Mouse (Mus musculus) testis, adult 2 months (tissue): ENCODE results near the gene Fxyd4.

ENCODE experiments used
- CTCF ChIP-seq: fragments of 200-500 bp; IDR thresholded peaks from 2 replicates; pipeline ENCODE4 v1.5.1; 2012; ENCODE audit warnings: low read depth, mild to moderate bottlenecking, inconsistent platforms, low read length, moderate library complexity; ENCODE audit not compliant: control insufficient read depth, insufficient read depth, insufficient replicate concordance
- POLR2A ChIP-seq: fragments of 200-500 bp; IDR thresholded peaks from 2 replicates; pipeline ENCODE4 v1.6.1; 2012; ENCODE audit warnings: low read depth, mild to moderate bottlenecking, inconsistent platforms, low read length, moderate library complexity; ENCODE audit not compliant: control insufficient read depth

DNA sequence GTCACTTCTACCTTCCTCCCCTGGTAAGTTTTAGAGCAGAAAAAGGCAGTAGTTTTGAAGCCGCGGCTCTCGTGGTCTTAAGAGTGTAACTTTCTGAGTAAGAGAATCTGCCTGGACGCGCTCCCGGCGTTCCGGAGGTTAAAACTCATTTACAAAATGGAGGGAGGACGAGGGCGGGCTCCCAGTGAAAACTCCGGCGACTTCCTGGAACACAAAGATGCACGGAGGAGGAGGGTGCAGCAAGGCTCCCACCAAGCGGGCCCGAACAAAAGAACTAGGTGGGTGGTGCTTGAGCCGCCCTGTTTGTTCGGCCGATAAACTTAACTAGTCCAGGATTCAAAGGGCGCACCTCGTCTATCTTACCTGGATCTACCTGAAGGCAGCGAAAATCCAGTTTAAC lies 19.9 kb downstream of the Fxyd4 start:
- TF ChIP-seq POLR2A = no peak
- no peak for TF ChIP-seq CTCF
